Mouse (Mus musculus): ENCODE results near the gene Chrng. TPM values are rescaled to one million over a fixed set of nuclear protein-coding genes. Genes with fewer than 3 reads are reported as not detected.
A peak's percentile ranks its signal among the peaks of the same experiment; 100 is the strongest.

The Chrng gene
- polyA plus RNA-seq, 1 experiment from 2014 or later, result 1.5 TPM

DNA sequence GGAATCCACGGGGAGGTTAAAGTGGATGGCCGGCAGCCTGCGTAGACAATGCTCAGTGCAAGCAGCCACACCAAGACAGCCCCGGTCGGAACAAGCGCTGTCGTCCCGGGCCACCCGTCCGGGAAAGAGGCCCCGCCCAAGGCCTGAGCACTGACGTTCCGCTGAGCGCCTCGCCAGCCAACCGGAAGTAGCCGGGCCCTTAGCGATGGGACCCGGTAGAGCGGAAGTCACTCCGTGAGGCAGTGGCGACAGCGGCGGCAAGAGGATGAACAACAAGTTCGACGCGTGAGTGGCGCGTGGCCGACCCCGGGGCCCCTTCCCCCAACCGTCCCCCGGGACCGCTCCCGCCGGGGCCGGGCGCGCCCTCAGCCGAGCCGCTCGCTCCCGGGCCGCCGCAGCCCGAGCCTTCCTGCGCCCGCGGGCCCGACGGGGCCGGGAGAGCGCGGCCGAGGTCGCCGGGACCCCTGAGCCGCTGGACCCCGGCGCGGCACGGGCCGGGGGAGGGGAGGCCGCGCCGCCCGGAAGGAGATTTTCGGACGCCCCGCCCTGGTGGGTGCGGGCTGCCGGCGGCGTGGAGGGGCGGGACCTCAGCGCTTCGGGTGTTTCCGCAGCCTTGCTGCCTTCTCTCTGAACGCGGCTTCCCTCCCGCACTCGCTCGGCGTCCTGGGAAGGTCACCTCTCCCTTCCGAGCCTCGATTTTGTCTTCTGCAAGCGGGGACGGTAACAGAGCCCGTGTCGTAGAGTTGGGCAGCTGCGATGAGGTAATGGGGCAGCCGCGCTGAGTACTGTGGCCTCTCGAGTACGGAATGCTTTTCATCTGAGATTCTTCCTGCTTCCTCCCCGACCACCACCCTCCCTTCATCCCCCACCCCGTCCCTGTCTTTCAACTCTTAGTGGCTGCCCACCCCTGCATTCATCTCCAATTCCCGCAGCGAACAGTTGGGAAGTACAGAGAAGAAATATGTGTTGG is 9.6 kb downstream of the Chrng start, which contains the start of gene Eif4e2:
Gene Eif4e2, plus strand, starts transcription at position 180 of the 970 bp plus-strand sequence.
- under 1% methylated on average over 87 of the region's 99 CpGs for WGBS

GRCm38 (mm10) chr1:87214748-87215147 is 10.3 kb downstream of the Chrng start:
- H3K36me3 ChIP-seq (ENCODE audit: control insufficient read depth, insufficient read depth, low read length), result peaks cover 11% of the 10 kb centered on the region
- no peak for ATAC-seq (ENCODE audit: insufficient number of reproducible peaks, insufficient read depth, low FRiP score, low read depth)
- H3K27me3 ChIP-seq (ENCODE audit: control insufficient read depth, insufficient read depth, low read length), result no peaks in the 10 kb centered on the region
- H3K9ac ChIP-seq (ENCODE audit: low read length), result peak overlapping the region; percentile 96
- H3K4me1 ChIP-seq (ENCODE audit: control insufficient read depth in 2 of 2, insufficient read depth in 2 of 2, low read length in 2 of 2), result peaks cover 8 to 24% of the 10 kb centered on the region in 2 experiments
- peak overlapping the region; percentile 72 to 81 for H3K4me3 ChIP-seq (ENCODE audit: control insufficient read depth in 1 of 2, insufficient read depth in 1 of 2, low read depth in 1 of 2, low read length in 2 of 2)
- WGBS, result 7% methylated on average over 4 of the region's 4 CpGs
- H3K4me2 ChIP-seq (ENCODE audit: low read length), result peak overlapping the region; percentile 67
- H3K27ac ChIP-seq (replicated peaks in 1 of 2; ENCODE audit: control insufficient read depth in 1 of 2, insufficient read depth in 1 of 2, low read depth in 2 of 2, low read length in 2 of 2), result peak overlapping the region in 1 of 2 experiments; percentile 99; a peak in 2 of 4 replicates
- H3K9me3 ChIP-seq (ENCODE audit: control insufficient read depth, low read length), result no peaks in the 10 kb centered on the region

More for the DNA sequence above, 9.6 kb downstream of the Chrng start, which contains the start of gene Eif4e2:
- H3K27ac ChIP-seq (replicated peaks in 1 of 2; ENCODE audit: control insufficient read depth in 1 of 2, insufficient read depth in 1 of 2, low read depth in 2 of 2, low read length in 2 of 2), result peak within 1 kb of the TSS; percentile 95 to 99
- peaks cover 8 to 24% of the 10 kb centered on the region in 2 experiments for H3K4me1 ChIP-seq (ENCODE audit: control insufficient read depth in 2 of 2, insufficient read depth in 2 of 2, low read length in 2 of 2)
- ATAC-seq (ENCODE audit: insufficient number of reproducible peaks, insufficient read depth, low FRiP score, low read depth), result peak; percentile 96
- H3K4me3 ChIP-seq (ENCODE audit: control insufficient read depth in 1 of 2, insufficient read depth in 1 of 2, low read depth in 1 of 2, low read length in 2 of 2), result peak within 1 kb of the TSS; percentile 72 to 81
- peaks cover 5% of the 10 kb centered on the region; the same call in 1 of the 2 replicates for H3K36me3 ChIP-seq (ENCODE audit: control insufficient read depth, insufficient read depth, low read length)
- H3K9ac ChIP-seq (ENCODE audit: low read length), result peak within 1 kb of the TSS; percentile 96
- no peaks in the 10 kb centered on the region for H3K27me3 ChIP-seq (ENCODE audit: control insufficient read depth, insufficient read depth, low read length)
- no peaks in the 10 kb centered on the region for H3K9me3 ChIP-seq (ENCODE audit: control insufficient read depth, low read length)
- peak within 1 kb of the TSS; percentile 67 for H3K4me2 ChIP-seq (ENCODE audit: low read length)

- H3K9ac ChIP-seq (ENCODE audit: low read length), result no peak overlapping the region
- H3K27me3 ChIP-seq (ENCODE audit: control insufficient read depth, insufficient read depth, low read length), result no peaks in the 10 kb centered on the region
- WGBS, result 64% methylated on average over 3 of the region's 3 CpGs
- no peaks in the 10 kb centered on the region for H3K9me3 ChIP-seq (ENCODE audit: control insufficient read depth, low read length)
- H3K27ac ChIP-seq (replicated peaks in 1 of 2; ENCODE audit: control insufficient read depth in 1 of 2, insufficient read depth in 1 of 2, low read depth in 2 of 2, low read length in 2 of 2), result no peak overlapping the region
- no peak overlapping the region for H3K4me2 ChIP-seq (ENCODE audit: low read length)
- peaks cover 43% of the 10 kb centered on the region for H3K36me3 ChIP-seq (ENCODE audit: control insufficient read depth, insufficient read depth, low read length)
- no peak overlapping the region for H3K4me3 ChIP-seq (ENCODE audit: control insufficient read depth in 1 of 2, insufficient read depth in 1 of 2, low read depth in 1 of 2, low read length in 2 of 2)
- H3K4me1 ChIP-seq (ENCODE audit: control insufficient read depth in 2 of 2, insufficient read depth in 2 of 2, low read length in 2 of 2), result peaks cover 7 to 22% of the 10 kb centered on the region in 2 experiments
- no peak for ATAC-seq (ENCODE audit: insufficient number of reproducible peaks, insufficient read depth, low FRiP score, low read depth)
Measured at GRCm38 (mm10) chr1:87217938-87218337, 13.5 kb downstream of the Chrng start.

GRCm38 (mm10) chr1:87225739-87226138 is 21.3 kb downstream of the Chrng start:
- Histone ChIP-seq H3K27me3 (ENCODE audit: control insufficient read depth, insufficient read depth, low read length) (no peaks in the 10 kb centered on the region), H3K36me3 (ENCODE audit: control insufficient read depth, insufficient read depth, low read length) (peaks cover 99% of the 10 kb centered on the region), H3K9me3 (ENCODE audit: control insufficient read depth, low read length) (no peaks in the 10 kb centered on the region), H3K27ac (replicated peaks in 1 of 2; ENCODE audit: control insufficient read depth in 1 of 2, insufficient read depth in 1 of 2, low read depth in 2 of 2, low read length in 2 of 2) (no peak overlapping the region), H3K9ac (ENCODE audit: low read length) (no peak overlapping the region), H3K4me1 (ENCODE audit: control insufficient read depth in 2 of 2, insufficient read depth in 2 of 2, low read length in 2 of 2) (no peaks in the 10 kb centered on the region), H3K4me2 (ENCODE audit: low read length) (no peak overlapping the region), H3K4me3 (ENCODE audit: control insufficient read depth in 1 of 2, insufficient read depth in 1 of 2, low read depth in 1 of 2, low read length in 2 of 2) (no peak overlapping the region)
- 94% methylated on average over 8 of the region's 8 CpGs for WGBS
- ATAC-seq (ENCODE audit: insufficient number of reproducible peaks, insufficient read depth, low FRiP score, low read depth), result no peak

DNA sequence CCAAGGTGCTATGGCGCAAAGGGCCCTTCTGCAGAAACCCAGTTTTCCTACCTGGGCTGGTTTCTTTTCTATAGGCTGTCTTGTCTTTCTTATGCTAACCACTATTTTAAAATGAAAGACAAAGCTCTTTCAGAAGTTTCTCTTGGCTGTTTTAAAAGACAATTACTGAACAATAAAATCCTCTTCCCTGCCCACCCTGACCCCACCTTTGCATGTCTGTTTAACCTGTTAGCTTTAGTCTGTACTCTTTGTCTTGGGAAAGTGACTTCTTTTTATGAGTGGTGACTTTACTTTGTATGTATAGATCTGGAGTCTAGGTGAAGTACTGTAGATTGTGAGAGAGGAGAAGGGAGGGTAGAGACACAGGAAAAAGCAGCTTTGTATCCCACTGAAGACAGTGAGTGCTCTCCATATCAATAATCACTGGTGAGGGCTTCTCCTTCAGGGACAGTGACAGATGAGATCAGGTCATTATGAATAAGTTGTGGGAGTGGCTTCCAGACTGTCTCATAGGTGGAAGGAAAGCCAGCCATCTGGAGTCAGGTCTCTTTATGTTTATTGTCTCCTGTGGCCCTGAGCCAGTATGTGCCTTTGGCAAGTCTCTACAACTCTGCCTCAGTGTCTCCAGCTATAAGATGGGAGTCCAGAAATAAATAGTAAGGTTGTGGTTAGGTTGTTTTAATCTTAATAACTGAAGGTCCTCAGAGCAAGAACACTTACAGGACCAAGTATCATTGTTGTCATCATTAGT is 22.1 kb downstream of the Chrng start:
- no peak overlapping the region for H3K9ac ChIP-seq (ENCODE audit: low read length)
- no peaks in the 10 kb centered on the region for H3K27me3 ChIP-seq (ENCODE audit: control insufficient read depth, insufficient read depth, low read length)
- no peak overlapping the region for H3K27ac ChIP-seq (replicated peaks in 1 of 2; ENCODE audit: control insufficient read depth in 1 of 2, insufficient read depth in 1 of 2, low read depth in 2 of 2, low read length in 2 of 2)
- no peak for ATAC-seq (ENCODE audit: insufficient number of reproducible peaks, insufficient read depth, low FRiP score, low read depth)
- H3K9me3 ChIP-seq (ENCODE audit: control insufficient read depth, low read length), result no peaks in the 10 kb centered on the region
- H3K4me3 ChIP-seq (ENCODE audit: control insufficient read depth in 1 of 2, insufficient read depth in 1 of 2, low read depth in 1 of 2, low read length in 2 of 2), result no peak overlapping the region
- H3K4me1 ChIP-seq (ENCODE audit: control insufficient read depth in 2 of 2, insufficient read depth in 2 of 2, low read length in 2 of 2), result no peaks in the 10 kb centered on the region
- 95% methylated on average over 1 of the region's 1 CpGs for WGBS
- H3K36me3 ChIP-seq (ENCODE audit: control insufficient read depth, insufficient read depth, low read length), result peaks cover 97% of the 10 kb centered on the region
- H3K4me2 ChIP-seq (ENCODE audit: low read length), result no peak overlapping the region

GRCm38 (mm10) chr1:87227160-87227550 is 22.7 kb downstream of the Chrng start:
- 91% methylated on average over 3 of the region's 3 CpGs for WGBS
- no peaks in the 10 kb centered on the region for H3K27me3 ChIP-seq (ENCODE audit: control insufficient read depth, insufficient read depth, low read length)
- no peak overlapping the region for H3K4me3 ChIP-seq (ENCODE audit: control insufficient read depth in 1 of 2, insufficient read depth in 1 of 2, low read depth in 1 of 2, low read length in 2 of 2)
- no peak overlapping the region for H3K9ac ChIP-seq (ENCODE audit: low read length)
- H3K9me3 ChIP-seq (ENCODE audit: control insufficient read depth, low read length), result no peaks in the 10 kb centered on the region
- H3K27ac ChIP-seq (replicated peaks in 1 of 2; ENCODE audit: control insufficient read depth in 1 of 2, insufficient read depth in 1 of 2, low read depth in 2 of 2, low read length in 2 of 2), result no peak overlapping the region
- ATAC-seq (ENCODE audit: insufficient number of reproducible peaks, insufficient read depth, low FRiP score, low read depth), result no peak
- H3K4me1 ChIP-seq (ENCODE audit: control insufficient read depth in 2 of 2, insufficient read depth in 2 of 2, low read length in 2 of 2), result no peaks in the 10 kb centered on the region
- H3K36me3 ChIP-seq (ENCODE audit: control insufficient read depth, insufficient read depth, low read length), result peaks cover 97% of the 10 kb centered on the region
- no peak overlapping the region for H3K4me2 ChIP-seq (ENCODE audit: low read length)

DNA sequence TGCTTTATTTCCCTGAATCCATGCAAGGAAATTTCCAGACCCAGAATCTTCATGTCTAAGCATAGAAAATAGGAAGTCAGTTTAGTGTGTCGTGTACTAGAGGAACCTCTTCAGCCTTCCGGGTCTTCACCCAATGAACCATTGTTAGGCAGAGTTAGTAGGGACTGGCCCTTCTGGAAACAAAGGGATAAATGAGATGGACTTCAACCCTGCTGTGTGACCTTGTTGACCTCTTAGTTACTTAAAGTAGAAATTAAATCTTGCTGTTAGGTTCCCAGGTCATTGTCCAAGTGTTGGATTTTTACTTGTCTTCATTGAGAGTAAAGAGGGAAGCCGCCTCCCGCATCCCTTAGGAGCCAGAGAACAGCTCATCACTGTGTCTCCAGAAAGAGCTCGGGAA is 26.1 kb downstream of the Chrng start:
- H3K36me3 ChIP-seq (ENCODE audit: control insufficient read depth, insufficient read depth, low read length), result peaks cover 98% of the 10 kb centered on the region
- WGBS, result 90% methylated on average over 5 of the region's 5 CpGs
- no peaks in the 10 kb centered on the region for H3K4me1 ChIP-seq (ENCODE audit: control insufficient read depth in 2 of 2, insufficient read depth in 2 of 2, low read length in 2 of 2)
- H3K4me3 ChIP-seq (ENCODE audit: control insufficient read depth in 1 of 2, insufficient read depth in 1 of 2, low read depth in 1 of 2, low read length in 2 of 2), result no peak overlapping the region
- no peaks in the 10 kb centered on the region for H3K9me3 ChIP-seq (ENCODE audit: control insufficient read depth, low read length)
- ATAC-seq (ENCODE audit: insufficient number of reproducible peaks, insufficient read depth, low FRiP score, low read depth), result no peak
- no peaks in the 10 kb centered on the region for H3K27me3 ChIP-seq (ENCODE audit: control insufficient read depth, insufficient read depth, low read length)
- H3K9ac ChIP-seq (ENCODE audit: low read length), result no peak overlapping the region
- no peak overlapping the region for H3K27ac ChIP-seq (replicated peaks in 1 of 2; ENCODE audit: control insufficient read depth in 1 of 2, insufficient read depth in 1 of 2, low read depth in 2 of 2, low read length in 2 of 2)
- H3K4me2 ChIP-seq (ENCODE audit: low read length), result no peak overlapping the region
